Mouse (Mus musculus) heart, postnatal 0 days (tissue): ENCODE measurements at regions not wholly inside any gene's neighbourhood (a gene's known extent, or its start where the extent isn't known, plus 50 kb on each side); places are given as distances from the start of the nearest gene placed in this dataset.

Experiments used
- CTCF ChIP-seq: IDR thresholded peaks from 2 replicates; pipeline ENCODE4 v1.5.1; 2016; ENCODE audit warnings: antibody characterized with exemption, control low read depth, low read depth
- EP300 ChIP-seq: IDR thresholded peaks from 2 replicates; pipeline ENCODE4 v1.6.1; 2016; ENCODE audit warnings: antibody characterized with exemption, low read depth

DNA sequence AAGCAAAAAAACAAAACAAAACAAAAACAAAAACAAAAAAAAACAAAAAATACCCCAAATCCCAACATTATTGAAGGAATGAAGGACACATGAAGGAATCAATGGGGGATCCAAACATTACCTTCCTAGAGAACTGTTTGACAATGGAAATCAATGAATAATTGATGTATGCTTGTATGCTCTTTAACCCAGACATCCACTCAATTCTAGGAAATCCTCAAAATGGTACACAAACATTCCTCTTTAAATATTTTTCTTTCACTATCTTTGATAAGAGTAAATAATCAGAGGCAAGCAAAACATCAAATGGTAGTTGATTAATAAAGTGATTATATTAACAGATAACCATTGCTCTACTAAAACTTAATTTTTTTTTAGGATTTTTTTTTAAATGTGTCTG lies 118.9 kb upstream of the Trim24 start:
- no peak for TF ChIP-seq EP300
- TF ChIP-seq CTCF: no peak
